Mouse (Mus musculus) heart, embryonic 11.5 days (tissue): ENCODE results near the gene Epb41l2. TPM values are rescaled to one million over a fixed set of nuclear protein-coding genes. Genes with fewer than 3 reads are reported as not detected.

Experiments used
- ATAC-seq: fragments of 200-750 bp; cut with Nextera tagmentation; replicated peaks from 2 replicates; pipeline ENCODE4 v1.8.0; 2017; ENCODE audit warnings: moderate library complexity; ENCODE audit not compliant: insufficient number of reproducible peaks, low FRiP score, low TSS enrichment
- H3K27ac ChIP-seq: fragments of 300-500 bp; sonication (generic); 2 replicates; pipeline ENCODE4 v1.5.1; 2014; ENCODE audit warnings: mild to moderate bottlenecking, low read depth, low read length
- H3K27me3 ChIP-seq: fragments of 300-500 bp; sonication (generic); 2 replicates; pipeline ENCODE4 v1.6.1; 2014; ENCODE audit warnings: mild to moderate bottlenecking, low read length, mixed read lengths; ENCODE audit not compliant: control insufficient read depth, insufficient read depth
- H3K36me3 ChIP-seq: fragments of 300-500 bp; sonication (generic); 2 replicates; pipeline ENCODE4 v1.6.1; 2014; ENCODE audit warnings: mild to moderate bottlenecking, low read length, moderate library complexity, mixed read lengths; ENCODE audit not compliant: control insufficient read depth, insufficient read depth
- H3K4me1 ChIP-seq: fragments of 300-500 bp; sonication (generic); 2 replicates; pipeline ENCODE4 v1.6.1; 2014; ENCODE audit warnings: low read length; ENCODE audit not compliant: control insufficient read depth, insufficient read depth
- H3K4me2 ChIP-seq: fragments of 300-500 bp; sonication (generic); 2 replicates; pipeline ENCODE4 v1.6.1; 2014; ENCODE audit warnings: mild to moderate bottlenecking, moderate library complexity
- H3K4me3 ChIP-seq: fragments of 300-500 bp; sonication (generic); 2 replicates; pipeline ENCODE4 v1.5.1; 2014; ENCODE audit warnings: low read depth, low read length
- H3K9ac ChIP-seq: fragments of 300-500 bp; sonication (generic); 2 replicates; pipeline ENCODE4 v1.6.1; 2014; ENCODE audit warnings: mild to moderate bottlenecking, low read depth, low read length, moderate library complexity
- H3K9me3 ChIP-seq: fragments of 300-500 bp; sonication (generic); replicated peaks from 2 replicates; pipeline ENCODE4 v1.6.1; 2016; ENCODE audit warnings: low read length; ENCODE audit not compliant: control insufficient read depth
- WGBS: fragments of 180-500 bp; shearing (Covaris S2); extraction: QIAGEN DNeasy Blood & Tissue Kit; methylation state at CpG from one replicate; pipeline ENCODE4 v1.1.7; 2014; ENCODE audit not compliant: insufficient replicate concordance; 5-methylcytosine and 5-hydroxymethylcytosine counted together
- polyA plus RNA-seq: library from polyadenylated mRNA; unstranded; fragments of >200 nt; fragmentation: Nextera tagmentation; extraction: Ambion mirVana; gene quantifications from 2 replicates; pipeline ENCODE4 v1.2.1, GENCODE M21; 2014

Epb41l2 gene
- polyA plus RNA-seq, 1 experiment from 2014 or later, result 51.5 TPM

- H3K36me3 ChIP-seq, result peaks cover 3% of the 10 kb centered on the region; the same call in 1 of the 2 replicates
- 80% methylated on average over 3 of the region's 3 CpGs for WGBS
- no peaks in the 10 kb centered on the region for H3K4me1 ChIP-seq
- no peak overlapping the region for H3K4me3 ChIP-seq
- H3K9ac ChIP-seq, result no peak overlapping the region
- no peak for ATAC-seq
- H3K4me2 ChIP-seq, result no peak overlapping the region
- H3K27me3 ChIP-seq, result no peaks in the 10 kb centered on the region
- no peak overlapping the region for H3K27ac ChIP-seq
- H3K9me3 ChIP-seq, result no peaks in the 10 kb centered on the region
These were observed 167.5 kb downstream of the Epb41l2 start for GRCm38 (mm10) chr10:25527126-25527525.

- Histone ChIP-seq H3K9me3 (no peaks in the 10 kb centered on the region), H3K27me3 (no peaks in the 10 kb centered on the region), H3K4me2 (no peak overlapping the region), H3K4me3 (no peak overlapping the region), H3K9ac (no peak overlapping the region), H3K27ac (no peak overlapping the region), H3K36me3 (no peaks in the 10 kb centered on the region), H3K4me1 (peaks cover 13% of the 10 kb centered on the region)
- no peak for ATAC-seq
- 76% methylated on average over 13 of the region's 13 CpGs for WGBS
These were observed 171.7 kb downstream of the Epb41l2 start for GRCm38 (mm10) chr10:25531335-25531734.

- H3K9me3 ChIP-seq, result no peaks in the 10 kb centered on the region
- no peak overlapping the region for H3K4me3 ChIP-seq
- no peak overlapping the region for H3K9ac ChIP-seq
- no peak overlapping the region for H3K27ac ChIP-seq
- H3K4me1 ChIP-seq, result peaks cover 13% of the 10 kb centered on the region
- ATAC-seq, result no peak
- no peak overlapping the region for H3K4me2 ChIP-seq
- H3K27me3 ChIP-seq, result no peaks in the 10 kb centered on the region
- H3K36me3 ChIP-seq, result no peaks in the 10 kb centered on the region
- 53% methylated on average over 2 of the region's 2 CpGs for WGBS
These were observed 173.5 kb downstream of the Epb41l2 start for GRCm38 (mm10) chr10:25533105-25533504.

- Histone ChIP-seq H3K9me3 (no peaks in the 10 kb centered on the region), H3K4me3 (no peak overlapping the region), H3K9ac (no peak overlapping the region), H3K27me3 (no peaks in the 10 kb centered on the region), H3K4me2 (no peak overlapping the region), H3K36me3 (no peaks in the 10 kb centered on the region), H3K27ac (0 out of 2 replicates have a peak overlapping the region, but pooled peaks have one; percentile 15), H3K4me1 (peaks cover 13% of the 10 kb centered on the region)
- ATAC-seq, result no peak
- 33% methylated on average over 9 of the region's 9 CpGs for WGBS
These were observed 174.1 kb downstream of the Epb41l2 start for GRCm38 (mm10) chr10:25533513-25534246.

- no peaks in the 10 kb centered on the region for H3K27me3 ChIP-seq
- H3K27ac ChIP-seq, result no peak overlapping the region
- no peak overlapping the region for H3K4me2 ChIP-seq
- no peaks in the 10 kb centered on the region for H3K9me3 ChIP-seq
- ATAC-seq, result no peak
- no peaks in the 10 kb centered on the region for H3K36me3 ChIP-seq
- H3K9ac ChIP-seq, result no peak overlapping the region
- H3K4me1 ChIP-seq, result peaks cover 13% of the 10 kb centered on the region
- no peak overlapping the region for H3K4me3 ChIP-seq
- WGBS, result 78% methylated on average over 5 of the region's 5 CpGs
These were observed 174.9 kb downstream of the Epb41l2 start for GRCm38 (mm10) chr10:25534467-25534866.

- Histone ChIP-seq H3K36me3 (no peaks in the 10 kb centered on the region), H3K4me2 (no peak within 1 kb of the TSS), H3K9me3 (no peaks in the 10 kb centered on the region), H3K9ac (no peak within 1 kb of the TSS), H3K27me3 (no peaks in the 10 kb centered on the region), H3K4me3 (no peak within 1 kb of the TSS), H3K27ac (no peak within 1 kb of the TSS), H3K4me1 (peaks cover 13% of the 10 kb centered on the region)
- no peak for ATAC-seq
- 84% methylated on average over 10 of the region's 10 CpGs for WGBS
These were observed 176.3 kb downstream of the Epb41l2 start, which contains the start of gene Smlr1 for GRCm38 (mm10) chr10:25535891-25536331. Smlr1 (minus strand) TSS chr10:25536267.

GRCm38 (mm10) chr10:25536621-25537020 lies 177.0 kb downstream of the Epb41l2 start:
- no peaks in the 10 kb centered on the region for H3K36me3 ChIP-seq
- WGBS, result 89% methylated on average over 6 of the region's 6 CpGs
- no peak overlapping the region for H3K4me3 ChIP-seq
- H3K4me2 ChIP-seq, result no peak overlapping the region
- H3K27ac ChIP-seq, result no peak overlapping the region
- no peak for ATAC-seq
- no peaks in the 10 kb centered on the region for H3K9me3 ChIP-seq
- peaks cover 13% of the 10 kb centered on the region for H3K4me1 ChIP-seq
- H3K27me3 ChIP-seq, result no peaks in the 10 kb centered on the region
- no peak overlapping the region for H3K9ac ChIP-seq

- no peak for ATAC-seq
- H3K4me2 ChIP-seq, result no peak overlapping the region
- no peaks in the 10 kb centered on the region for H3K36me3 ChIP-seq
- peaks cover 3% of the 10 kb centered on the region for H3K4me1 ChIP-seq
- H3K27ac ChIP-seq, result no peak overlapping the region
- no peaks in the 10 kb centered on the region for H3K9me3 ChIP-seq
- H3K9ac ChIP-seq, result no peak overlapping the region
- no peaks in the 10 kb centered on the region for H3K27me3 ChIP-seq
- H3K4me3 ChIP-seq, result no peak overlapping the region
- 69% methylated on average over 1 of the region's 1 CpGs for WGBS
These were observed 179.1 kb downstream of the Epb41l2 start for GRCm38 (mm10) chr10:25538738-25539137.
